Mouse (Mus musculus): ENCODE data around the gene Galnt17.

Gene Galnt17

DNA sequence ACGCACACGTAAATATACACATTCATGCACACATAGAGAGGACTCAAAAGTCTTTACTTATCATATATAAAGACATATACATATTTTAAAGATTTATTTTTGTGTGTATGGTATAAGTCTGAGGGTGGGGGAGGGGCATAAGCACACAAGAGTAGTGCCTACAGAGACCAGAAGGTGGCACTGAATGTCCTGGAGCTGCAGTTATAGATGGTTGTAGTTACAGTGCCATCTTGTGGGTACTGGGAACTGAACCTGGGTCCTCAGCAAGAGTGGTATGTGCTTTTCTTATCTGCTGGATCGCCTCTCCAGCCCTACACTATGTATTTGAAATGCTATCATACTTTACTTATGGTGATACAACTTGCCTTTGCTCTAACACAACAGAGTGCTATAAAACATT, 68.5 kb downstream of the Galnt17 start:
- no peak for DNase-seq

DNA sequence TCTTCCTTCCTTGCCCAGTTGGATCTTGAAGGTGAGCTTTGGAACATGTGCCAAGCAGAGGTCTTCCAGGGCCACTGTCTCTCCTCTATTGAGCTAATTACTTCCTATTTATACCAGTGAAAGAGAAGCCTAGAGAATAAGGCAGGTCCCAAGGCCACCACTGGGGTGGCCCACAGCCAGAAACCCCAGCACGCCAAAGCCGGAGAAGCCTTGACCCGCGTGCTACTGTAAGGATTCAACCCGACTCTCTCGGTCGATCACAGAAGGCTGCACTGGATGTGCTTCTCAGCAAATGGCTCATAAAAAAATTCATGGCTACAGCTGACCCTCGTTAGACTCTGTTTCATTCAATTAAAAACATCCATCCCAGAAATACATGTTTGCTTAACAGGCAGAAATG, 71.4 kb downstream of the Galnt17 start:
- no peak for DNase-seq

DNA sequence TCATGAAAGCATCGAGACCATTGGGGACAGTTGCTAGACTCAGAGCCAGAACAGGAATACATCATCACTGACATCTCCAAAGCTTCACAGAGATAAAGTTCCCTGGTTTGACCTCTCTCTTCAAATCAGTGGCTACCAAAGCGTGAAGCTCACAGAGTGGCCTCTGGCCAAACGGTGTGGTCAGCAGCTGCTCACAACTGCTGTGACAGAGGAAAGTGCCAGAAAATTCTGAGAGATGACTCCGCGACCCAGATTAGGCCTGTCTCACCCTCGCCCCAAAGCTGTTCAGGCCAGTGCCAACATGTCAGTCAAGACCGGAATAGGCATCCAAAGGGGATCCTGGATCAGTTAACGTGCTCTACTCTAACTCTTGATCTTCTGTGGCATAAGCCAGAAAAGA, 74.5 kb downstream of the Galnt17 start:
- DNase-seq = no peak

DNA sequence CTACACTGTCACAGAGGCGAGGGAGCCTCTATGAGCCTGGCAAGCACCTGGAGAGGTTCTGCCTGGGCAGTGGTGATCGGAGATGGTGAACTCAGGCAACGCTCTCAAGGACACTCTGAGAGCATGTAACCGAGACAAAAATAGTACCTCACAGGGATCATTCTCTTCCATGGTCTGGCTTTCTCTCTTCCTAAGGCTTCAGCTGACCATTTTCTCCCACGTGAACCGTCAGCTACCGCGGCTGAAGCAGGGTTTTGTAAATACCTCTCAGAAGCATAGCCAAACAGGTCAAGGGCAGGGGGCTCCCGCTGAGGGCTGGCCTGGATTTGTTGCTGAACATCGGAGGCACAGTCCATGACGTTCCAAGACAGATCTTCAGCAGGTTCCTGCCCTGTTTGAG, 77.2 kb downstream of the Galnt17 start:
- DNase-seq = no peak

DNA sequence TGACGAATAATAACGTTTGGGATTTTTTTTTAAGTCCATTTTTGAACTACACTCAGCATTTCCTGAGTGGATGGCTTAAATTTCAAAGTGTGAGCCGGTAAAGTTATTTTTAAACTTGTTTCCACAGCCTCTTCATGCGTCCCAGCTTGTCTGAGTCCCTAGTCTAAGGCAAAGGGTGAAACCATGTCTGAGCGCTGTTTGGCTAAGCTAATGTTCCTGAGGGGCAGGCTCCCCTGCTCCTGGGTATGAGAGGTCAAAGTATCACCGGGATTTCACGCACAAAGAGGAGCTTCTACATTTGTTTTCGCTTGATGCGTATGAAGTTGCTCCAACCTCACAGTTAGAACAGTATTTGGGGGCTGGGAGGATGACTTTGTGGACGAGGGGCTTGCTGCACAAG, 78.6 kb downstream of the Galnt17 start:
- DNase-seq = no peak

DNA sequence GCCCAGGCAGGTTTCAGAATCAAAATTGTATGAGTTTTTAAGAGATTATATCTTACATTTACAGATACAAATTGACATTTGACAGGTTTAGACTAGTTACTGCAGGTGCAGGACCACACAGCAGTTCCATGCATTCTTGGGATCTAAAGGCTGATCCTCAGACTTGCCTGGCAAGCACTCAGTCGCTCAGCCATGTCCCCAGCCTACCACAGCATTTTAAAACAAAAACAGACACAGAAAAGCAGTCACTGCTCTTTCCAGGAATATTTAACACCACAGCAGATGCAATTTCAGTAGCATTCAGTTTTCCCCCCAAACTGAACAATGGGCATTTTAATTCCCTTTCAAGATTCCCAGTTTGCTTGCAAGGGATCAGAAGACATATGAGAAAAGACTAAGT, 84.9 kb downstream of the Galnt17 start:
- no peak for DNase-seq

DNA sequence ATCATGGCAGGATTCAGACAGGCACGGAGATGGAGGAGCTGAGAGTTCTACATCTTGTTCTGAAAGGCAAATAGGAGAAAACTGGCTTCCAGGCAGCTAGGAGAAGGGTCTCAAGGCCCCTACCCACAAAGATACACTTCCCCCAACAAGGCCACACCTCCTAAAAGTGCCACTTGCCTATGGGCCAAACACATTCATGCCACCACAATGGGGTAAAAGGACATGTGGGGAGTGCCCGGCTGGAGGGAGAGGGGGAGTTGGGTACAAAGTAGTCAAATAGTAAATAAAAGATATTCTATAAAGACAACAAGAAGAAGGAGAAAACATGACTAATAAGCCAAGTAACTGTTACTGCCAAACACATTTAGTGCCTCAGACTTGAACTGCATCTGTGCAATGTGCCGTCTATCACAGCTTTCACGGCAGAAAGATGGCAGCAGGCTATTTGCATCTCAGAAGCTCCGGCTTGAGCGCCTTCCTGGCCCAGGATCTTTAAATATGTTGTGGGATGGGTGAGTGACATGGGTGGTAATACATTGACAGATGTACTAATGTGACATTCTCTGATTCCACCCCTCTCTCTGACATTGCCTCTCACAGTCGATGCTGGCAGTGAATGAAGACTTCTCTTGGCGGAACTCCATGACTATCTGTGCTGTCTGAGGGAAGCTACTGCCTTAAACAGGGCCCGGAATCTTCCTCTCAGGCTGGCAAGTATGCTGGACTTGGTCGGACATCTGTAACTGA, 85.6 kb downstream of the Galnt17 start:
- DNase-seq = peak; percentile 74

DNA sequence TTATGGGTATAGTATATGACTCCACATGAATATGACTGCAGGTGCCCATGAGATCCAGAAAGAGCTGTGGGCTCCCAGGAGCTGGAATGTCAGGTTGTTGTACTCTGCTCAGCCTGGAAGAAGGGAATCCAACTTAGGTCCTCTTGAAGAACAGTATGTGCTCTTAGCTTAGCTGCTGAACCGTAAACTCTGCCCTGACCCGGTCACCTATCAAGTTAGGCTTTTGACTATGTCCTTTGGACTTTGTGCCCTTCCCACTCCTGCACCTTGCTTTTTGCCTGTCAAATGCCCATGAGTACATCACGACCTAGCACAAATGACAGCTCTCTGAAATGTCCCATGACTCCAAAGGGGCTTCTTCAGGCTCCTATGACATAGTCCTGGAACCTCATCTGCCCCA, 90.1 kb downstream of the Galnt17 start:
- DNase-seq = no peak

DNA sequence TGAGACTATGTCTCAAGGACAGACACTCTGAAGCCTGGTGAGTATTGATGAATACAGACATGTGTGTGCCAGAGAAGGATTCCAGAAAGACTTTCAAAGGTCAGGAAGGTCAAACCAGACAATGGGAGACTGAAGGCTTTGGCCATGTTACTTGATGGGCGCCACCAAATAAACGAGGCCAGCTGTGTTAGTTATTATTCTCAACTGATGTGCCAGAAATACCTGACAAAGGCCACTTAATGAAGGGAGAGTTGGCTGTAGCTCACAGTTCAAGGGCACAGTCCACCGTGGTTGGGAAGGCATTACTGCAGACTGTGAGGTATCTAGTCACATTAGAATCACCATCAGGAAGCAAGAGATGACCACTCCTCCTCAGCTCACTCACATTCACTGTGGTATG, 96.7 kb downstream of the Galnt17 start:
- DNase-seq = no peak

DNA sequence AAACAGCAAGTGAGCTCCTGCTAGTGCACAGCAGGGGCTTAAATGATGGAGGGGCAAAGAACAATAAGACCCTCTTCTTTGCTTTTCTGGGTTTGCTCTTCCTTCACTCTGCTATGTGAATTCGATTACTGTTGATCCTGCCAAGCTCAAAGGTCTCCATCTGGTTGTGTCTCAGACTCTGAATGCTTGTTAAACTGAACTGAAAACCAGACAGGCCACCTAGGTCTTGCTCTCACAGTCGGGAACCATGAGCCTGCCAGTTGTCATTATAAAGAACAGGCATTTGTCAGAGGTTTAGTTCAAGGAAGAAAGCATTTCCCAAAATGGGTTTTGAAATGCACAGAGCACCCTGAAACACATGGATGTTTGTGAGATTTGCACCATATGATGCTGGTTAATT, 107.2 kb downstream of the Galnt17 start:
- DNase-seq = no peak

DNA sequence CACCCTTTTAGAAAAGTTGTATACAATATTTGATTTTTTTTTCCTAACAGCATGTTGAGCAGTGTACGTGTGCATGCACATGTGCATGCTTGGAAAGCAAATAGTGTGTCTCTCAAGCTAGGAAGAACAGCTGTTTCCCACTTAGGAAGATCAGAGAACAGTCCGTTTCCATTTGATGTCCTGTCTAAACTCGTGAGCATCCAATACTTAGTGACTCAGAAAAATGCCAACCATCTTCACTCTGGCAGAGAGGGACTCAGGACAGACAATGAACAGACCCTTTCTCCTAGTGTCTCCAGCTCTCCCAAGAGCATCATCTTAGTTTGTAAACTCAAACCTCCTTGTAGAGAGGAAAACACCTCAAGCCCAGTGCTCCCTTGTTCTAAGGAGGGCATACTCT, 116.0 kb downstream of the Galnt17 start:
- no peak for DNase-seq

DNA sequence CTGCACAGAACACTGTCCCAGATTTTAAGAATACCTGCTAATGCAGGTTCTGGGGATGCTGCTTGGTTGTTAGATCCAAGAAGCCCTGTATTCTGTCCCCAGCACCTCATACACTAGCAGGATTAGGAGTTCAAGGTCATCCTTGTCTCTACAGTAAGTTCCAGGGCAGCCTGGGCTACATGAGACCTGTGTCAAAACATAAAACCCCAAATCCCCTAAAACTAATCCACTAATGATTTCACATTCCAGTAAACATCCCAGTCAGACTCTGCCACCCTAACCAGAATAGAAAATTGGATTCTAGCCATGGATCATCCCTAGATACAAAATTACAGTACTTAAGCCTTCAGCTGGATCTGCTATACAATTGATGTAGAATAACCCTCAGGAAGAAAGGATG, 123.7 kb downstream of the Galnt17 start:
- DNase-seq = no peak

DNA sequence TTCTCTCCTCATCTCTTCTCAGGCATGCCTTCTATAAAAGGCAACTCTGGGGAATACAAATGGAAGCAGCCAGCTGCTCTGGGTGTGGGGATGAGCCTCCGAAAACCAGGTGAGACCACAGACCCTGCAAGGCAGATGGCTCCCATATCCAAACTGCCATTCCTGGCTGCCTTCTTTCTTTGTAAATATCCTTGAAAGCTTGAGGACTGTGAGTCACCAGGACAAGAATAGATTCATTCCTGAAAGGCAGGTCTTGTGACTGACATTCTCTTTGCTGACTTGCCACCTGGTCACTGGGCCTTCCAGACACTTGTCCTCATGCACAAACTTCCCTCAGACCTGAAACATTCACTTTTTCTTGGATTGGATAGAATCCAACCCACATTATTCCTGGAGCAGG, 127.1 kb downstream of the Galnt17 start:
- peak; percentile 65 for DNase-seq

DNA sequence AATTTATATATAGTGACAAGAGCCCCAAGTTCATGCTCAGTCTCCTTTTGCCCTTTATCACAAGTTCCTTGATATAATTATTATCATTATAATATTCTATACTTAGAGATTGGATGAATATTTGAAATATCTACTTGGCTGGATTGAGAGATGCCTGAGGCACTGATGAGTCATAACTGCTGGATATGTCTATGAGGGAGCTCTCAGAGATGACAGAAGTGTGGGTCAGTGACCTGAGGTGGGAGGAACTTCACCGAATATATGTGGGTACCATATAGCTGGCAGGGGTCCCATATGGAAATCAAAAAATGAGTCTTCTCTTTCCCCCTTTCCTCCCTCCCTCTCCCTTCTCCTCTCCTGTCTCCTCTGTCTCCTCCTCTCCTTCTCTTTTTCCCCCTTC, 127.5 kb downstream of the Galnt17 start:
- no peak for DNase-seq

DNA sequence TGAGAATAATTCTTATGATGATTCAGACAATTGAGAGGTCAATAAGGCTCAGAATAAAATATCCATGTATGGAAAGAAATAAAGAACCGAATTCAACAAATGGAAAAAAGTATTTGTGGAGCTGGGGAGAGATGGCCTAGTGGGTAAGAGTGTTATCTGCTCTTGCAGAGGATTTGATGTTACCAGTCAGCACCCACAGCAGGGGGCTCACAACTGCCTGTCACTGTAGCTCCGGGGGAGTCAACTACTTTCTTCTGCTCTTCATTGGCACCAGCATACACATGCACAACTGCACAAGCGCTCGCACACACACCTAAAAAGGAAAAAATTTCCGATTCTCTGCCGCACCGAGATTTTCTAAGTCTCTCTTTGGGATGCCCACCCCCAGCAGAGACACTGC, 130.4 kb downstream of the Galnt17 start:
- DNase-seq = no peak

DNA sequence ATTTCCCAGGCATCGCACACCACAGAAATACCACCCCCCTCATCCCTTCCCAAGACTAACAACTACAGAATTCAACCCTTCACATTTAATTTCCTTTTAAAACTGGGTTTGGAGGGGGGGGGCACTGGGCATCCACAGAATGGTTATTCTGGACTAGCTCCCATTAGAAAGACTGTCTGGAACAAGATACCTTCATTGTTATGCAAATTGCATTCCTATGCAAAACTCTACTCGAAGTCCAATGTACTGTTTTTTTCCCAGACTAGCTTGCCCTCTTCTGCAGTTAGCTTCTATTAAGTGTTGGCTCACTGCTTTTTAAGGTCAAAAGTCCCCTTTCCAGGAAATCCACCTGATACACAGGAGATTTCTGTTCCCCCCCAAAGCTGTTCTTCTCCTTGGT, 131.1 kb downstream of the Galnt17 start:
- DNase-seq = no peak

DNA sequence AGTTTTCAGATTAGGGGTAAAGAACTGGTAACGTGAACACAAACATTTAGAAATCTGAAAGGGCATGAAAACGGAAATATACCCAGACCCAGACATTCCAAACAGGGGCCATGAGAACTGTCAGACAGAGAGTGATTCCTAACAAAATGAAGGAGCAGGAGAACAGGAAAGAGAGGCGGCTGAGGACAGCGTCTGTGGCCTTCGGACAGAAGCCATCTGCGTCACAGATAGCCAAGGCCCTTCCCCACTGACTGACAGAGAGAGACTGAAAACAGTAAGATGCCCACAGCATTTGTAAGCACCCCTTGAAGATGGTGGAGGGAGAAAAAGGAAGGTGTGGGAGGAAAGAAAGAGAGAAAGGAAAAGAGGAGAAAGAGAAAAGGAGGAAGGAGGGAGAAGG, 139.1 kb downstream of the Galnt17 start:
- no peak for DNase-seq

DNA sequence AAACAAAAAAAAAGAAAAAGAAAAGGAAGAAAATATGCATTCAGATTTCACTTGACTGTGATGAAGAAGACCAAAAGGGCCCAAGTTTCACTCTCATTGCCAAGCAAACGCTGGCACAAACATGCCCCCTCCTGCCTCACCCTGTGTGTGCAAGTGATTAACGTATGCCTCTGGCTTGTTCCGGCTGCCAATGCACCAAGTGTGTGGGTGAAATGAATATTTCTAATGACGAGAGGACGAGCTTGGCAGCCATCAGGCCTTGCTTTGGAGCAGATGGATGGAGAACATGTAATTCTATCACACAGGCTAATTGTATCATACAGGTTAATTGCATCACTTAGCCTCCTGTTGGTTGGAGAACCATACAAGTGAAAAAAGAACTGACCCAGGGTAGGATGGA, 140.9 kb downstream of the Galnt17 start:
- peak; percentile 91 for DNase-seq

DNA sequence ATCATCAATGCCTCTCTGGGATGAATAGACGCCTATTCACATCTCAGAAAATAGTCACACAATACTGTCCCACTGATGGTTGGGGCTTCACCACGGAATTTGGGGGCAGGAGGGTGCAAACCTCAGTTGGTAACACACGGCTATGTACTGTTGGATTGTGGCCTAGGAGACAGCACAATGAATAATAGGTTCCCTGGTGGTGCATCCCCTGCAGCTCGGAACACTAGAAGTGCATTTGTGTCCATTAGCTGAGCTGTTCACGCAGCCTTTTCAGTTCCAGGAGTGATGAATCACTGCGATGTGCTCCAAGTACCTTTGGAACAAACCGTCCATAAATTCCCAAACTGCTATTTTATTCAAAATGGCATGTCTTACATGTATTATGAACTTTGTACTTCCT, 142.6 kb downstream of the Galnt17 start:
- DNase-seq = peak; percentile 61

DNA sequence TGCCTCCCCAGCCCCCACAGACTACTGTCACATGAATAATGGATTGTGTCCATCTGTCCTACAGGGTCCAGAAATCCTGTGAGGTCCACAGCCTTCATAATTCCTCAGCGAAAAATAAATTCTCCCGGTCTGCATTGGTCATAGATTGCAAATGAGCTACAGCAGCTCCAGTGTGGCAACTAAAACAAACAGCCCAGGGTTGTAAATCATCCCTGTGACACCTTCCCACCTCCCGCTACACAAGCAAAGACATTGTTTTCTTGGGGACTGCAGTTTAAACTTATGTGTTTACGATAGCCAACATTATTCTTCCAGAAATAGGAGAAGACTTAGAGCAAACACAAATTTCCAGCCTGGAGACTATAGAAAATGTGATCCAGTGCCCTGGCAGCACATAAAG, 150.4 kb downstream of the Galnt17 start:
- no peak for DNase-seq

DNA sequence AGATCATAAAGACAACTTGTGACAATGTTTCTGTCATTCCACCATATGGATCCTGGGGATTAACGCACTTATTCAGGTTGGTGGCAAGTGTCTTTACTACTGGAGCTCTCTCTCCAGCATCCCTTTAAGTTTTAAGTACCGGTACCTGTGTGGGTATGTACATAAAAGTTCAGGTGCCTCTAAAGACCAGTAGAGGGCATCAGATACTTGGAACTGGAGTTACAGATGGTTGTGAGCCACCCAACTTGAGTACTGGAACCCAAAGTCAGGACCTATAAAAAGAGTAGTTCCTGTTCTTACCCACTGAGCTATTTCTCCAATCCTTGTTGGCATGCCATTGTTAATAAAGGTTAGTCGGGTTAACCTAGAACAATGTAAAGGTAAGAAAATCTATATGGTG, 152.0 kb downstream of the Galnt17 start:
- DNase-seq = no peak

DNA sequence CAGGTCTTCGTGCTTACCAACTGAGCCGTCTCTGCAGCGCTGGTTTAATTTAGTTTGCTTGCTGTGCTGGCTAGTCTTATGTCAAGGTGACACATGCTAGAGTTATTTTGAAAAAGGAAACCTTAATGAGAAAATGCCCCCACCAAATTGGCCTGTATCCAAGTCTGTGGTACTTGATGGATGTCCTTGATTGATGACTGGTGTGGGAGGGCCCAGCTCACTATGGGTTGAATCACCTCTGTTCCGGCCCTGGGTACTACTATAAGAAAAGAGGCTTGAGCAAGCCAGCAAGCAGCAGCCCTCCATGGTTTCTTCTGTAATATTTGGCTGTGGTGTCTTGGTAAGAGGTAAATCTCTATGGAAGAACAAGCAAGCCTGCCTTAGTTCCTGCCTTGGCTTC, 165.7 kb downstream of the Galnt17 start:
- no peak for DNase-seq

DNA sequence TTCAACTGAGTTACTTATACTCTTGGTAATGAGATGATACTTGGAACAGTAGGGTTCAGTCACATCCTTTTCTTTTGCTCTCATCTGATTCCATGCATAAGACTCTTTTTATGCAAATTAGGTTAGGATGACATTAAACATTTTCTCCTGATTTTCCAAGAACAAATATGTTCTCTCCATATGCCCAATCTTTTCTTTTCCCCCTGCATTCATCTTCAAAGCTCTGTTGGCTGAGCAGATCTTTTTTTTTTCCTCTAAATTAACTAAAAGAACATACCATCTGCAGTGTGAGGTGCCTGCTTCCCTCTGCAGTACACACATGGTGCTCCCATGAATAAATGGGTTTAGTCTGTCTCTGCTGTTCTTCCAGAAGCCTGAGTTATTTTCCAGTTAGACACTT, 173.5 kb downstream of the Galnt17 start:
- peak; percentile 76 for DNase-seq

DNA sequence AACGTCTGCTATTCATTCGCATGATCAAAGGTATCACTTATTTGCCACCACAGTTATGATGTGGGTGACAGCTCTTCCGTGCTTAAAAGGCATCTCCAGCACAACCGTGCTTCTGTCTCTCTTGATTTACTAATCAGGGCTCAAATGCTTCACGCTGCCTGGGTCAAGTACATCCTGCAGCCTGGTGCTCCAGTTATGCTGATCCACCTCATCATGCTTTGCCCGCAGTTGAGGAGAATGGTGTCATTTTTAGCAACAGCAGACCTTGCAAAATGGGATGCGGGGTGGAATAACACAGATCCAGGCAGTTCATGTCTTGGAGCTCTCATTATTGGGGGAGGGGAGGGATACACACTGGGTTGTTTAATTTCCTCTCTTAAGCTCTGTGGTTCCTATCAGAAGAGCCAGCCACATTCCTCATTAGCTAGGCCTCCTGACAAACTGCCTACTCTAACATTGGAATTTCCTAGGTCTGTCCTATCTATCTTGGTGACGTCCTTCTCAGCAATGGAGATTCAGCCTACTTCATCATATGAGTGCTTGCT, 187.9 kb downstream of the Galnt17 start:
- no peak for DNase-seq

DNA sequence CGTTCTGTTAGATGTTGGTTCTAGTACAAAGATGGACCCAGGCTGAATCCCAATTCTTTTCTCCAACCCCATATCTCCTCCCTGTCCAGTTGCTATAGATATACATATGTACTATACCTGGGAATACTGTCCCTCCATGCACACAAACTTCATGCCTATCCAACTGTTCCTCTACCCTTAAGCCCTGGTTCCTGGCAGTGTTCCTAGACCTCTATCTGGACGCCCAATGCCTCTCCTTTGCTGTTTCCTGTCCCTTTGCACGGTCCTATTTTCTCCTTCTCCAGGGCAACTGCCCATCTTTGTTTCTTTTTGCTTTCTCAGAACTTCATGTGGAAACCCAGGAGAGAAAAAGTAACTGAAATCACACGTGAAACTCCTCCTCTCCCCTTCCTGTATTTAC, 188.4 kb downstream of the Galnt17 start:
- no peak for DNase-seq

Measured in layer of hippocampus, adult 9-11 months (tissue).